Mouse (Mus musculus): ENCODE measurements around the gene Plac1.
A peak's percentile ranks its signal among the peaks of the same experiment; 100 is the strongest.

DNA sequence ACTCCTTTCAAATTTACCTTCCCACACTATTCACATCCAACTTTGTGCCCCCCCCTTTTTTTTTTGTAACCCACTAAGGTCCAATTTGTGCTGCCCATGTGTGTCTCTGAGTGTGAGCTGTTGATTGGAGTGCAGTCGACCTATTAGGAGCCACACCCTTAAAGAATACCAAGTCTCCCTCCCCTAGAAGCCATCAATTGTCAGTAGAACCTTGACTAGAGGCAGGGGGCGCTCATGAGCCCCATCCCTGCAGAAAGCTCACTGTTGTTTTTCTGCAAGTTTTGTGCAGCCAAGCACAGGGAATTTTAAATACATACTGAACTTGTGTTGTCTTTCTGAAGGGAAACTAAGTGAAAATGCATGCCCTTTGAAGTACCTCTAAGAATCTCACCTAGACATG is 1.9 kb downstream of the Plac1 start:
- TF ChIP-seq CTCF (IDR thresholded peaks at IDR 0.05; ENCODE audit: low read depth) (peak; percentile 56), EP300 (IDR thresholded peaks at IDR 0.05; ENCODE audit: low read depth) (no peak)
